Mouse (Mus musculus) T-cell, adult 66 days (primary cell): ENCODE results near the gene Pkd1l3. TPM values are rescaled to one million over a fixed set of nuclear protein-coding genes. Genes with fewer than 3 reads are reported as not detected.

Source experiments
- total RNA-seq, 2 experiments: library from RNA; stranded (reverse); gene quantifications; 3 replicates in 1 of 2; 4 replicates in 1 of 2; pipeline ENCODE4 v1.2.4; 2023

Pkd1l3 gene
- total RNA-seq = 1 to 10 TPM; 1.1 to 1.7 TPM

DNA sequence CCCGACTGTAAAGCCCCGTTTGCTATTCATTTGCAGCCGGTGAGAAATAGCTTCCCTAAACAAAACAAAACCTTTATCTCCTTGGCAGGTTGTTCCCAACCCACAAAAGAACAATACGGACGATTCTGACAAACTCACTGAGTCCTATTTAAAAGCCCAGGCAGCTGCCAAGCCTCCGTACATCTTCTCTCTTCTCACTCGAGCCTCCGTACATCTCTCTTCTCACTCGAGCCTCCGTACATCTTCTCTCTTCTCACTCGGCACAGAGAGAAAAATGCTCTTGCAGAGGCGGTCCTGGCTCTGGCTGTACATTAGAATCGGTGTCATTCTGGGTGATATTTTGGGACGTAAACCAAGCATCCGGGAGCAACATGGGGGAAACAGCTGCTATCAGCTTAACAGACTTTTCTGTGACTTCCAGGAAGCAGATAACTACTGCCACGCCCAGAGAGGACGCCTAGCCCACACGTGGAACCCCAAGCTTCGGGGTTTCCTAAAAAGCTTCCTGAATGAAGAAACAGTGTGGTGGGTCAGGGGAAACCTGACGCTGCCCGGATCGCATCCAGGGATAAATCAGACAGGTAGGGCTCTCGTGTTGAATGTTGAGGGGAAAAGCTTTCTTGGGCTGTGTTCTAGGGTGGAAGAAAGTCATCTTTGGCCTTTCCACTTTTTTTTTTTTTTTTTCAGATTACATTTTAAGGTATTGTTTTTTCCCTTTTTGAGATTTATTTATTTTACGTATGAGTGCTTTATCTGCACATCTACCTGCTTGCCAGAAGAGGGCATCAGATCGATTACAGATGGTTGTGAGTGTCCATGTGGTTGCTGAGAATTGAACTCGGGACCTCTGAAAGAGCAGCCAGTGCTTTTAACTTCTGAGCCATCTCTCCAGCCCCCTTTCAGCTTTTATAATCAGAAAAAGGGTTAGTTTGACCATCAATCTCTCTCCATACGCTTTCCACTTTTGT is at the start of gene Pkd1l3:
Pkd1l3 (plus strand) TSS at position 275 of the 968 bp plus-strand sequence.

DNA sequence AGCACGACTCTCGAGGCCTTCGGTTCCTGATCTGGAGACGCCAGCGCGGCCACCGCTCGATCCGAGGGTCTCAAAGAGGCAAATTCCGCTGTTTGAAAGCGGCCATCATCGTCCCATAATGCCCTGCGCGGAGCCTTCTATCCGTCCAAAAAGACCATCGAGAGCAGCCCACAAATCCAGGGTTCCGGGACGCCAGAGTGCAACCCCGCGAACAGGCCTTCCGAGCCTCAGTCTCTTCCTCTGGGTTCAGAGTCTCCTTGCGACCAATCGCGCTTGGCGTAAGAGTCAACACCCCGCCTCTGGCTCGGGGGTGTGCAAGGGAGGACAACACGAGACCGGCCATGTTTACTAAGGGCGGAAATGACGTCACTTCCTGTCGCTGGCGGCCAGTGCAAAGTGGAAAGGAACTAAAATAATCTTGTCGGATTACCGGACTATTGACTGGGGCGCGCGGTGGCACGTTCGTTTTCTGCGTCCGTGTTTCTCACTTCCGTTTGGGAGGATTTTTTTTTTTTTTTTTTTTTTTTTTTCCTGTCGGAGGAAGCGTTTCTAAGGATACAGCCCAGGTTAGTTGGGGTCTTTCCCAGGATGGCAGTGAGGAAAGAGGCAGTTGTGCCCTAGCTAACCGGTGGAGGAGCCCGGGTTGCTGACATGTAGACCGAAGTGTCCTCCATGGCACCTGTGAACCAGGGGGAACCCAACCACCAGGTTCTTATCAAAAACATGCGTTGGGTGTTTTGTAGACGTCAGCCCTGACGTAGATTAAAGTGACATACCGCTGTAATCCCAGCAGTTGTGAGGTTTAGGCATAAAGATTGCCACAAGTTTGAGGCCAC is 48.6 kb upstream of the Pkd1l3 start, which contains the start of the genes Dhx38 and Txnl4b:
Dhx38 (minus strand) TSS at position 364 of the 836 bp plus-strand sequence.
Txnl4b (plus strand) TSS at position 395 of the 836 bp plus-strand sequence.

DNA sequence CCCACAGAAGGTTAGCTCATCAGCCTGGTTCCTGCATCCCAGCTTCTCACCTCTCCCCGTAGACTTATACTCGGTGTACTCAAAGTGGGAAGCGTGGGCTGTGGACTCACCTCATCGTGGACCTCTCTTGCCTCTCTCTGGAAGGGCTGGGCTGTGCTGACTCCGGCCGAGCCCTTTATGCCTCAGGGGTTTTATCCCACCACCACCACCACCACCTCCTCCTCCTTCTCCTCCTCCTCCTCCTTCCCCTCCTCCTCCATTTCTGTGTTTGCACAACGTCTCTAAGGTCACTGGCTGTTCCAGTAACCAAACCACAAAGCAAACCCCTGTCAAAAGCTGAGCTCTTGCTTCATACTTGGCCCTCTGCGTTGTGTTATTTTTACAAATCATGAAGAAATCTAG is 35.4 kb upstream of the Pkd1l3 start, which contains the start of gene Hp:
Hp (minus strand) TSS at position 273 of the 402 bp plus-strand sequence.

DNA sequence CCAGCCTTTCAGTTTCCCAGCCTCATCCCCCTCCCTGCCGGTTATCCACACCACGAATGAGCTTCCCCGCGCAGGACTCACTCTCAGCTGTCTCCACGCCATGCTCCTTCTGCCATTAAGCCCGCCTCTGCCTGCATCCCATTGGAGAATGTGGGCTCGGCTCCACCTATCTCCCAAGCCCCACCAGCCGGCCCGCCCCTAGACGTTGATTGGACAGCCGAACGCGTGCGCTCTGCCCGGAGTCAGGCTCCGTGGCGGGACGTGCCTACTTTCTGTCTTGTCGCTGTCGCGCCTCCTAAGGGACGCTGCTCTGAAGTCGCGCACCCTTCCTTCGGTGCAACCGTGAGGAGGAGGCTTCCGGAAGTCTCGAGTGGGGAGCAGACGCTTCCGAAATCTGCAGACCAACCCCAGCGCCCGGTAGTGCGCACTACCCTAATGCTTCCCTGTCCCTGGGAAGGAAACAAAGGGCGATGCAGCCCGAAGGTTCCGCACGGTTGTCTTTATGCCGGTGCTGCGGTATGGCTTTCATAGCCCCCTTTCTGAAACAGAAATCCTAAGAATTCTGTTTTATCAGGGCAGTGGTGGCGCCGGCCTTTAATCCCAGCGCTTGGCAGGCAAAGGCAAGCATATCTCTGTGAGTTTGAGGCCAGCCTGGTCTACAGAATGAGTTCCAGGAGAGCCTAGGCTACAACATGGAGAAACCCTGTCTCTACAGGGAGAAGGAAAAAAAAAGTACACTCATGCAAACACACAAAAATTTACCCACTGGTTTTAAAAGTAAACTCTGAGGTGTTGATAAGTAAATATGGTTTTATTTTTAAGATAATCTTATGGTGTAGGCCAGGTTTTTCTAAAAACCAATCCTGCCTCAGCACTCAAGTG is 5.8 kb upstream of the Pkd1l3 start, which contains the start of gene Dhodh:
Dhodh (minus strand) TSS at position 403 of the 882 bp plus-strand sequence.

DNA sequence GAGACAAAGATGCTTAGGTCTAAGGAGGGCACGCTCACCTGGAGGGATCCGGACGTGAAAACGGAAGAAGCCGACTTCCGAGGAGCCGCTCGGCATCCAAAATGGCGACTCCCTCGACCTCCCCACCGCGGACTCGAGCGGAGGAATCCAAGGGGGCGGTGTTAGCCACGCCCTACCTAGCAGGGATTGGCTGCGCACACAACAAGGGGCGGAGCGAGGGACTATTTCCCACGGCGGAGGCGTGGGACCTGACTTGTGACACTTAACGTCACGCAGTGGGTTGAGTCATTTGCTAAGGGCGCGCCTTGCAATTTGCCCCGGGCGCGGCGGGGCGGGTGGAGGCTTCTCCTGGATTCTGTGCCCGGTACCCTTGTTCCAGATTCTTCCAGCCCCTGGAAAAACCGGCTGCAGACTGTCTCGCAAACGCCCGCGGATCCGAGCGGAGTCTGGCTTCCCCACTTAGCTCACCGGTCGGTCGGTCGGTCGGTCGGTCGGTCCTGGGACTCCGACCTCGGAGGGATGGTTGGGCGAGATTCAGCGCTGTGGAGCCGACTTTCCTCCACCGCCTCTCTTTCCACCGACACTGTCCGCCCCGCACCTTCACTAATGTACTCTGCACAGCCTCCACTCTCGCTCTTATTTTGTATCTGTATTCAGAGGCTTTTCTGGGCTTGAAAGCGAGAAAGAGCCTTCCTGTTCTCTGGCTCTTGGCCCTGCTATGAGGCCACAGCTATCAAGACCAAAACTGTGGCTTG is 79.0 kb downstream of the Pkd1l3 start, which contains the start of gene Ist1:
Ist1 (minus strand) TSS at position 115 of the 755 bp plus-strand sequence.

DNA sequence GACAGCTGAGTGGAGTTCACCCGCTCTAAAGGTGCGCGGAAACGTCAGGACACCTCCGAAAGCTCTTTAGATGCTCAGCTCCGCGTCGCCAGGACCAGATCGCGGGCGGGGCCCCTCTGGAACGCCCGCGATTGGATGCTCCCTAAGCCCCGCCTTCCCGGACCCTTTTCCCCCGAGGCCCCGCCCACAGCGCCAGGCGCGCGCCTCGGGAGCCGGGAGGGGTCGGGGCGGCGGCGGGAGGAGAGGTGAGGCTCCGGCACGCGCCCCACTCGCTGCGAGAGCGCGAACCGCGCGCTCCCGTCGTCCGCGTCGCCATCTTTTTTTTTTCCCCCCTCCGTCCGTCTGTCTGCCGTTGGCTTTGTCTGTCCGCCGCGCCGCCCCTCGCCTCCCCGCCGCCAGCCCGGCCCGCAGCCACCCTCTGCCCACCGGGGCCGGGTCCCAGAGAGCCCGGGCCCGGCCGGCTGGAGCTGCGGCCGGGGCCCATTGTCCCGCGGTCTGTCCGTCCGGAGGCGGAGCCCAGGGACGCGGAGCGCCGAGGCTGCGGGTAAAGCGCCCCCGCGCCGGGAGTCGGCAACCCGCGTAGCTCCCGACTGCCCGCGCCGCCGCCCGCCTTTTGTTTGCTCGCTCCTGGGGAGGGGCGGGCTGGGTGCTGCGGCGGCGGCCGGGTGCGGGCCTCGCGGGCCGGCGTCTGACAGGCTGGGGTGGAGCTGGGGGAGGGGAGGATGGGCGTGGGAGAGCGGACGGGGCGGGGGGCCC is 91.2 kb downstream of the Pkd1l3 start, which contains the start of gene Zfp821:
Zfp821 (plus strand) TSS at position 227 of the 756 bp plus-strand sequence.

Other genes starting within 250 kb of the Pkd1l3 start
- not detected for gene Pmfbp1, start 120.5 kb upstream of the Pkd1l3 start, total RNA-seq
- 10 to 100 TPM; 71.1 to 75.4 TPM for gene Dhx38, start 48.7 kb upstream of the Pkd1l3 start, total RNA-seq
- 1 to 10 TPM; 5.9 to 6.3 TPM for gene Txnl4b, start 48.6 kb upstream of the Pkd1l3 start, total RNA-seq
- not detected for gene Hp, start 35.3 kb upstream of the Pkd1l3 start, total RNA-seq
- gene Dhodh, start 5.8 kb upstream of the Pkd1l3 start, total RNA-seq = 10 to 100 TPM; 21.0 to 25.3 TPM
- 10 to 100 TPM; 91.3 to 94.2 TPM for gene Ist1, start 78.7 kb downstream of the Pkd1l3 start, total RNA-seq
- 1 to 10 TPM; 2.8 to 5.2 TPM for gene Zfp821, start 91.0 kb downstream of the Pkd1l3 start, total RNA-seq
- 10 to 100 TPM; 26.3 to 31.8 TPM for gene Atxn1l, start 123.2 kb downstream of the Pkd1l3 start, total RNA-seq
- gene Ap1g1, start 164.0 kb downstream of the Pkd1l3 start, total RNA-seq = 10 to 100 TPM; 81.4 to 87.6 TPM